Mouse (Mus musculus) skeletal muscle tissue, adult 2 months (tissue): ENCODE measurements around the gene Tubb4b.

ENCODE experiments used
- DNase-seq: peaks from one replicate; pipeline ENCODE4 v3.0.0-alpha.2; 2012; ENCODE audit warnings: low read depth, low spot score

Gene Tubb4b

GRCm38 (mm10) chr2:25225811-25226379, 1.4 kb upstream of the Tubb4b start:
- DNase-seq: no peak

- DNase-seq: peak; percentile 100
These were observed 557 bp upstream of the Tubb4b start for GRCm38 (mm10) chr2:25224766-25225752.

DNA sequence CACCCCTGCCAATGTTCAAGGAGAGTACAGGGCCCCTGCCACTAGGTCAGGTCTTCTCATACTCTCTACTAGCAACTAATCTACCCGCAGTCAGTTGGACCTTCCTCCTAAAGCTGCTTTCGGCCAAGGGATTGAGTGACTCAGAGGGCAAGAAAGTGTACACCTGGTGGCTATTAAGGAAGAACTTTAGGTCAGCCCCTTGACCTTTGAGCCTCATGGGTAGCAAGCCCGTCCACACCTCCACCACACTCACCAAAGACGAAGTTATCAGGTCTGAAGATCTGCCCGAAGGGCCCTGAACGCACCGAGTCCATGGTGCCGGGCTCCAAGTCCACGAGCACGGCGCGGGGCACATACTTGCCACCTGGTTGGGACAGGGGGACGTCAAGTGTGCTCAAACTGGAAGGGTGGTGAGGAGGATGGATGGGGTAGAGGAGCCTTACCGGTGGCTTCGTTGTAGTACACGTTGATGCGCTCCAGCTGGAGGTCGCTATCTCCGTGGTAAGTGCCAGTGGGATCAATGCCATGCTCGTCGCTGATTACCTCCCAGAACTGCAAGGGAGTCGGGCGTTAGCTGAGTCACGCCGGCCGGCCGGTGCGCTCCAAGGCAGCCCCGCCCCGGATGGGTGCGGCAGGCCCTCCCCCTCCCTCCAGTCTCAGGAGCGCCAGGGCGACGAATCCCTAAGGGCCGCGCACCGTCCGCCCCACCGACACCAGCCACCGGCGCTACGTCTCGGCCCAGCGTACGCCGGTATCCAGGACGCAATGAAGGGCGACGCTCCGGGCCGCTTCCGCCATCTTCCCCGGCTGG, 616 bp downstream of the Tubb4b start:
- peak; percentile 86 for DNase-seq

GRCm38 (mm10) chr2:25221331-25221772, 3.1 kb downstream of the Tubb4b start:
- no peak for DNase-seq

DNA sequence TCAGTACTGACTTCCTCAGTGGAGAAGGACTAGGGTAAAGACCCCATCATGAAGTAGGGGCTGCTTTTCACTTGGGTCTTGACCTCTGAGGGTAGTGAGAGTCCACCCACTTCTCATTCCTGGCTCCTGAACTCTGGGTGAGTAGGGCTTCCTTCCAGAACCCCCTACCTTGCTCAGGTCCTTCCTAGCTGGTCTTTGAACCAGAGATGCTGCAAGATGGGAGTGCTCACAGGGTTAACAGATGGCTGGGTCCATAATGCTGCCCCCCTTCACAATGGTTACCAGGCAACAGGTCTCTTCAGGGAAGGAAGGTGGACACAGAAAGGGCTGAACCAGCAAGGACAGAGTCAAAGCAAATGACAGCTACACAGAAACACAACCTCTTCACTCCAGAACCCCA, 6.1 kb downstream of the Tubb4b start, which contains the start of gene Fam166a:
TSS of gene Fam166a (plus strand) at position 301 of the 400 bp plus-strand sequence.
- no peak for DNase-seq

- no peak for DNase-seq
These were observed 6.8 kb downstream of the Tubb4b start for GRCm38 (mm10) chr2:25217666-25218065.

DNA sequence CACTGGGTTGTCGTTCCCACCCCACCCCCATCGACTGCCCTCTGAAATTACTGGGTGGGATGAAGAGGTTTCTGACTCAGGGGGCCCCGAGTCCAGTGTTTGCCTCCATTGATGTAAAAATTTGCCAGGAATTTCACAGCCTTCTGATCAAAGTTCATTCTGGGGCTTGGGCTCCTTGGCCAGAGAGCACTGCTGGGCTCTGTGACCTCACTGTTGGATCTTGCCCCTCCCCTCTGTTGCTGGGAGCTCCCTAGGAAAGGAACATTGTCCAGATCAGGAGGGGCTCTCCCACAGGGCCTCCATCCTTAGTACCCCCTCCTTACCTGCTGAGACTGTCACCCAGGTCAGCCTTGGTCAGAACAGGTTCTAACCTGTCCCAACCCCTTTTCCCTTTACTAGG, 10.1 kb downstream of the Tubb4b start, which contains the start of gene Stpg3:
TSS of gene Stpg3 (minus strand) at position 194 of the 400 bp plus-strand sequence.
- no peak for DNase-seq

GRCm38 (mm10) chr2:25213266-25213865, 11.1 kb downstream of the Tubb4b start:
- DNase-seq: no peak

DNA sequence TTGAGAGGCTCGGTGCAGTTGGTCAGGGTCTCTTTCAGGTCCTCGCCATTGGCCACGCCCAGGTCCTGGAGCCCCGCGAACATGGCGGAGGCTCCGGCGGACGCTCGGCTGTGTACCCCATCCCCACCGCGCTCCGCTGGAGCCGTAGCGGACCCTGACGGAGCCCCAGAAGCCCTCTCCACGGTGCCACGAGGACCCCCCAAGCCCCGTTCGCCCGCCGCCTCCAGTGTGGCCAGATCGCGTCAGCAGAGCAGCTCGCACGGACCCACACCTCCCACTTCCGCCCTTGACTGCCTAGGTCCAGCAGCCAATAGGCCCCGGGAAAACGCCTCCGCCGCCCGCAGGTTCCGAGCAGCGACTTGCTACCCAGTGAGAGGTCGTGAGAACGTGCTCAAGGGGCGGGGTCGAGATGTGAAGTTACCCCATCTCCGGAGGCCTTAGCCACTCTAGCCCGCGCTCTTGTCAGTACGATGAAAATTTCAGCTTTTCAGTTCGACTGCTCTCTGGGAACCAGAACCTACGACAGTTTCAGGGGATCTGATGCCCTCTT, 13.3 kb downstream of the Tubb4b start, which contains the start of gene Nelfb:
TSS of gene Nelfb (minus strand) at position 369 of the 550 bp plus-strand sequence.
- peak; percentile 75 for DNase-seq

DNA sequence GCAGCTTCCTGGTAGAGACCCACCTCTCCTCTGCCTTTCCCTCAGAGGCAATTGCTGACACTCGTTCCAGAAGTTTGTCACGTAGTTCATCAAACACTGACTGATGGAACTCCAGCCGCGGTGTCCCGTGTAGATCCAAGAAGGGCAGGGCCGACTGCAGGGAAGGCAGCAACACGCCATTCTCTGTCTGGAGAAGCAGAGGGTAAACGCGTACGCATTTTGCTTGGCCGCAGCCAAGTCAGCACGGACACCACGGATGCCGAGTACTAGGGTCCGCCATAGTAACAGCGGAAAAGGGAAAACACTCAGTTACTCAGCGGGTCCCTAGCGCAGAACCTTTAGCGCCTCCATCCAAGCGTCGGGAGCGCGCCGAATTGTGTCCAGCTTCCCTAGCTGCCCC, 13.8 kb downstream of the Tubb4b start:
- DNase-seq: no peak

DNA sequence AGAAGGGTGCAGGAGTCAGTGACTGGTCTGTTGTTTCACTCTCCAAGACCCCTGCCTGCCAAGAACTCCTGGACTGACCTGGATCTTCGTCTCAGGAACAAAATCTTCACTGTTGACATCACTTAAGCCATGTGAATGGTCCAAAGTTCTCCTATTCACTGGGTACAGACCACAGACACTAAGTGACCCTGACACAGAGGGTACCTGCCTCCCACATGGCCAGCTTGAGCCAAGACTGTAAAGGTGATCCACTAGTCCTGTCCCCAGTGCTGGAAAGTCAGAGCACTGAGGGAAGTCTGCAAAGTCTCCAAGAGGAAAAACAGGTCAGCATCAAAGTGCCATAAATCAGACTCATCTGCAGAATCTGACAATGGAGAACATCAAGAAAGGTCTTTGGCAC, 16.9 kb downstream of the Tubb4b start:
- no peak for DNase-seq

GRCm38 (mm10) chr2:25203631-25204214, 20.8 kb downstream of the Tubb4b start:
- no peak for DNase-seq

DNA sequence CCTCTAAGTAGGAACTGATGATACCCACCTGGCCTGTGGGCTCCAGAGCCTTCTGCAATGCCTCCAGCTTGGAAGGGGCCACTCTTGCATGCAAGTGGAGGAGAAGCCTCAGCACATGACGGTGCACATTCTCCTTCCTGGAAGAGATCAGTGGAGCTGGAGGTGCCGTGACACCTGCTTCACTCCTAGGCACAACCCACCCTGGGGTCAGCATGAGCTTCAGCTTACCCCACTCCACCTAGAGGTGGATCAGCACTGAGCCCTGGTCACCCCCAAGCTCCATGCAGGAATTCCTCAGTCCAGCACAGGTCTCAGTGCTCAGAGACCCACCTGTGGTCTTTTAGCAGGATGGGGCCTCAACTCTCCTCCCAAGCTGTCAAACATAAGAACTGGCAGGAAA, 23.9 kb downstream of the Tubb4b start:
- no peak for DNase-seq

- DNase-seq: no peak
These were observed 26.6 kb downstream of the Tubb4b start for GRCm38 (mm10) chr2:25197946-25198345.

DNA sequence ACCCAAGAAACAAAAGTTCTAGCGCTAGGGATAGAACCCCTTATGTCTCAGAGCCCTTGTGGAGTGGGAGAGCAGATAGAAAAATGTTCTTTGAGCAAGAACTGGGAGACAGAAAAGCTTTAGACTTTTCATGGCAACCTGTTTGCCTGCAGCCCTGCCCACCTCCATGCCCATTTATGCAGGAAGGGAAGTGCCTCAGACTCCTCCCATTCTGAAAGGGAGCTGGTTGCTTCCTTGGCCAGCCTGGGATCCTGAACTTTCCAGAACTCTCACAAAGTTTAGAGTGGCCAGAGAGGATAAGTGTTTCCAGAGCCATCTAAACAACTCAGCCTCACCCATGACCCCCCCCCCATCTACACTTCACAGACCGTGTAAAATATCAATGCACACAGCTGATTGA, 27.3 kb downstream of the Tubb4b start:
- no peak for DNase-seq

GRCm38 (mm10) chr2:25196172-25196954, 28.1 kb downstream of the Tubb4b start, which contains the start of gene Tor4a:
TSS of gene Tor4a (minus strand) at chr2:25196886.
- DNase-seq: peak; percentile 85

- no peak for DNase-seq
These were observed 29.0 kb downstream of the Tubb4b start for GRCm38 (mm10) chr2:25195211-25196156.

DNA sequence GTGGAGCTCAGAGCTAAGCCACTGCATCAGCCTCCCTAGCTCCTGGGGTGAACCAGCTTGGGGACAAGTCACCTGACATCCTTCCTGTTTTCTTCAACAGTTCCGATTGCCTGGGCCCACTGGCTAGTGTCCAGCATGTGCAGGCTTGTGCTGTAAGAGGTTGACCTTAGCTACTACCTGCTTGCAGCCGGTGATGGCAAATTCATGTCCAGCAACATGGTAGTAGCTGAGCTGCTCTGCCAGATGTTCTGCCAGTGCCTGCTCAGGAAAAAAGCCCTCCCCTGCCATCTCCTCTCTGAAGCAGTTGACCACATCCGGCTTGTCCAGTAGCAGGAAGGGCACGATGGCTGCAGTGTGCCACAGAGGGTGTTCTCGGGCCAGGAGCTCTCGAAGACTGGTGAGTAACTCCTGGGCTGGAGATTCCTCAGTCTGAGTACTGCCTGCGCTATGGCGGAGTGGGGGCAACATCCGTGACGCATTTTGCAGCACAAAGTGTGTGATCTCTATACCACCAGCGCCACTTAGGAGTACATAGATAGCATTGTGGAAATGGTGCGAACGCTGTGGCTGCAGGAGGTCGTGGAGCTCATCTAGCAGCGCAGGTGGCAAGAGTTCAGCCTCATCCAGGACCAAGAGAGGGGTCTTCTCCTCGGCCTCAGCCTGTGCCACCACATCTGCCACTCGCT, 29.9 kb downstream of the Tubb4b start:
- no peak for DNase-seq
